Mouse (Mus musculus) liver, postnatal 0 days (tissue): ENCODE results near the gene Mfrp.

Experiments
- CTCF ChIP-seq: sonication (generic); IDR thresholded peaks from 2 replicates; pipeline ENCODE4 v1.5.1; 2016; ENCODE audit warnings: antibody characterized with exemption, low read depth
- EP300 ChIP-seq: IDR thresholded peaks from 2 replicates; pipeline ENCODE4 v1.6.1; 2016; ENCODE audit warnings: antibody characterized with exemption, low read depth, mild to moderate bottlenecking

DNA sequence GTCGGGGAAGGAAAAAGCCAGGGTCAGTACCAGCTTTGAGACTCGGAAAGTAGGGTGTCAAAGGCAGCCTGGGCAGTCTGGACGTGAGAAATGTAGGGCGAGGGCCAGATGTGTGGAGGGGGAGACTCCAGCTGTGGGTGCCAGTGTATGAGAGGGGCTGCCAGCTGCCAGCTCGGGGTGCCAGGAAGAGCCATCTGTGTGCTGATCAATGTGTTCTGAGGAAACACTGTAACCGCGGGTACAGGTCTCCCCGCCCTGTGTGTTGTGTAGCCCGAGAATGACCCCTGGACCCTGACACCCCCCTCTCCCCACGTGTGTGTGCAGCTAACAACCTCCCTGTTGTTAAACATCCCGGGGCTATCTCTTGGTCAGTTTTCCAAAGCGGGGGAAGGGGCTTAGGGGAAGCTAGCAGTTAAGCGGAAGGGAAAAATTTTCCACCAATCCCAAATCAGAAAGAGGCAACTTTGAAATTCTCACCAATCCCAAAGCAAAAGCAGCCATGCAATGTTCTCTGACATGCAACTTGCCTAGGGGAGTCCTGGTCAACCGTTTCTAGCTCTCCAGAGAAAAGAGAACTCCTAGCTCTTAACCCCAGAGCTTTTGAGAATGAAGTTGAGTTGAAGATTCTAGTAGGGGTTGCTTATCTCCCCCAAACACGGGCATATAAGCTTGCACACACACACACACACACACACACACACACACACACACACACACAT is 34.1 kb upstream of the Mfrp start:
- TF ChIP-seq CTCF (no peak), EP300 (no peak)
